Mouse (Mus musculus) midbrain, embryonic 10.5 days (tissue): ENCODE measurements at regions not wholly inside any gene's neighbourhood (a gene's known extent, or its start where the extent isn't known, plus 50 kb on each side); places are given as distances from the start of the nearest gene placed in this dataset.

Source experiments
- DNase-seq: peaks from one replicate; pipeline ENCODE4 v3.0.0-alpha.2; 2017; ENCODE audit warnings: low spot score
- H3K27ac ChIP-seq: fragments of 300-500 bp; sonication (generic); replicated peaks from 2 replicates; pipeline ENCODE4 v1.5.1; 2016; ENCODE audit warnings: mild to moderate bottlenecking
- H3K27me3 ChIP-seq: fragments of 300-500 bp; sonication (generic); 2 replicates; pipeline ENCODE4 v1.6.1; 2016; ENCODE audit warnings: low read depth, mild to moderate bottlenecking; ENCODE audit not compliant: poor library complexity, severe bottlenecking
- H3K36me3 ChIP-seq: fragments of 300-500 bp; sonication (generic); 2 replicates; pipeline ENCODE4 v1.6.1; 2016; ENCODE audit warnings: mild to moderate bottlenecking, moderate library complexity
- H3K4me1 ChIP-seq: fragments of 300-500 bp; sonication (generic); 2 replicates; pipeline ENCODE4 v1.6.1; 2016
- H3K4me3 ChIP-seq: fragments of 300-500 bp; sonication (generic); 2 replicates; pipeline ENCODE4 v1.5.1; 2016; ENCODE audit warnings: mild to moderate bottlenecking, moderate library complexity
- H3K9me3 ChIP-seq: fragments of 300-500 bp; sonication (generic); replicated peaks from 2 replicates; pipeline ENCODE4 v1.6.1; 2016; ENCODE audit warnings: mild to moderate bottlenecking
- WGBS: fragments of 180-500 bp; shearing (Covaris S2); methylation state at CpG from one replicate; pipeline ENCODE4 v1.1.7; 2016; 5-methylcytosine and 5-hydroxymethylcytosine counted together

GRCm38 (mm10) chr19:14663350-14663749 is 65.5 kb upstream of the Tle4 start:
- Histone ChIP-seq H3K9me3 (no peaks in the 10 kb centered on the region), H3K36me3 (no peaks in the 10 kb centered on the region), H3K4me1 (peaks cover 20% of the 10 kb centered on the region), H3K27ac (no peak overlapping the region), H3K4me3 (no peak overlapping the region), H3K27me3 (peaks cover 77% of the 10 kb centered on the region)
- DNase-seq = no peak
- 74% methylated on average over 4 of the region's 4 CpGs for WGBS

- 38% methylated on average over 4 of the region's 4 CpGs for WGBS
- Histone ChIP-seq H3K27ac (no peak overlapping the region), H3K4me1 (peaks cover 25% of the 10 kb centered on the region)
Measured at GRCm38 (mm10) chr19:14659725-14660124, 61.9 kb upstream of the Tle4 start.

GRCm38 (mm10) chr19:14658479-14658878 is 60.6 kb upstream of the Tle4 start:
- no peak for DNase-seq
- 93% methylated on average over 2 of the region's 2 CpGs for WGBS
- H3K27me3 ChIP-seq = peaks cover 44% of the 10 kb centered on the region
- H3K4me1 ChIP-seq = peaks cover 20% of the 10 kb centered on the region
- no peaks in the 10 kb centered on the region for H3K9me3 ChIP-seq
- no peaks in the 10 kb centered on the region for H3K36me3 ChIP-seq
- no peak overlapping the region for H3K27ac ChIP-seq
- no peak overlapping the region for H3K4me3 ChIP-seq

More at GRCm38 (mm10) chr19:14659725-14660124, 61.9 kb upstream of the Tle4 start:
- H3K36me3 ChIP-seq = no peaks in the 10 kb centered on the region
- H3K27me3 ChIP-seq = peaks cover 49% of the 10 kb centered on the region
- no peaks in the 10 kb centered on the region for H3K9me3 ChIP-seq
- no peak overlapping the region for H3K4me3 ChIP-seq
- DNase-seq = no peak

GRCm38 (mm10) chr19:14656022-14656388 is 58.2 kb upstream of the Tle4 start:
- H3K9me3 ChIP-seq = no peaks in the 10 kb centered on the region
- peaks cover 20% of the 10 kb centered on the region for H3K4me1 ChIP-seq
- 75% methylated on average over 2 of the region's 2 CpGs for WGBS
- no peaks in the 10 kb centered on the region for H3K36me3 ChIP-seq
- no peak for DNase-seq
- no peak overlapping the region for H3K4me3 ChIP-seq
- peaks cover 33% of the 10 kb centered on the region for H3K27me3 ChIP-seq
- no peak overlapping the region for H3K27ac ChIP-seq

- Histone ChIP-seq H3K36me3 (no peaks in the 10 kb centered on the region), H3K27ac (no peak overlapping the region), H3K4me1 (peaks cover 16% of the 10 kb centered on the region), H3K4me3 (no peak overlapping the region), H3K27me3 (peaks cover 28% of the 10 kb centered on the region), H3K9me3 (no peaks in the 10 kb centered on the region)
- no peak for DNase-seq
- 79% methylated on average over 5 of the region's 5 CpGs for WGBS
Measured at GRCm38 (mm10) chr19:14655302-14656021, 57.6 kb upstream of the Tle4 start.
